Mouse (Mus musculus): ENCODE measurements around the gene Acbd6.

Gene Acbd6

DNA sequence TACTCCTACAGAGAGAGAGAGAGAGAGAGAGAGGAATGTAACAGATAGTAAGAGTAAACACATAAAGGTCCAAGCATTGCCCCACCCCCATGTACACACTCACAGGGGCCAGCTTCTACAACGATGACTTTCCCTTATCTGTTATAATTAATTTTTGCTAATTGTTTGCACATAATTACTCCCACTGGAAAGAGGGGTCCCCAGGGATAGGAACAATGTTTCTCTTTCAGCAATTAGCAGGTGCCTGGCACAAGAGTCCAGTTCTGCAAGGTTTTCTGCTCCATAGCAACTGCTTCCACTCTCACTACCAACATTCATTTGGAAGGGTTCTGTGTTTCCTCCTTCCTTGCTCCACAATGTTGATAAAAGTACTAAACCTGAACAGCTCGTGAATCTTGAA, 168.0 kb downstream of the Acbd6 start:
- DNase-seq: no peak

DNA sequence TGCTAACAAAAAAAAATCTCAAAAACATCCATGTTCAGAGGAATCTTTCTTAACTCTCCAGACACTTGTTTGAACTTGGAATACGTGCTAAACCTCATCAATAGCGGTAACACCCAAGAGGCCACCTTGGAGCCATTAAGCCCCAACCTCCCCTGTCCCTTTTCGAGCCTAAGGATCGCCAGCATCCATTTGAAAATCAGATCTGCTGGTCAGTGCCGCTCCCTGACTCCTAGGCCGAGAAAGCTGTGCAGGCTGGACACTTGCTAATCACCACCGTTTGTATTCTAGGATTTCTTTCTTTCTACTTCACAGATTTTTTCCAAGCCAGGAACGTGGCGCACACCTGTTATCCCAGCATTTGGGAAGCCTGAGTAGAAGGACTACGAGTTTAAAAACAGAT, 169.9 kb downstream of the Acbd6 start:
- DNase-seq: no peak

DNA sequence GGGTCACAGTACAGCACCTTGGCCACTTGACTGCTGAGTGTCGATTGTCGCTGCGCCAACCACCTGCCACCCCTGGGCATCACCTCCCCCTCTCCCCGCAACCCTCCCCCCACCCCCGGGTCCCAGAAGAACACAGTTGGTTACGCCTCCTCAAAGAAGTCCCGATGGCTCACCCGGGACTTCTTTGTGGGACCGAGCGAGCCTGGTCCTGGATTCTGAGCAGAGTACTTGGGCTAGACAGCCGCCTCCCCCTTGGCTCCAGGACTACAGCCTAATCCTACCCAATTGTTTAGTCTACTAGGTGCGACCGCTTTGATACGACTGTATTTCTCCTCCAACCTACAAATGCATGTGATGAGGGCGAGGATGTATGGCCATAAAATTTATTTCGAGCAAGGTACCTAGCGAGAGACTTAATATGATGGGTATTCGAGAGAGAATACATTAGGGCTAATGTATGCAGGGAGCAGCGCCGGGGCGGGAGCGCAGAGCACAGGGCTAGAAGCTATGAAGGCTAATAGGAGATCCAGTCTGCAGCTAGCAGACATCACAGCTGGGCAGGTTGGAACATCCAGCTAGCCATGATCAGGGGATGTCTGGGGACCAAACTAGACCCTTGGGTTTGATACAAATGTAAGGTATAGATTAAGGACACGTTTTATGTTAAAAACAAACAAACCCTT, 171.3 kb downstream of the Acbd6 start:
- no peak for DNase-seq

DNA sequence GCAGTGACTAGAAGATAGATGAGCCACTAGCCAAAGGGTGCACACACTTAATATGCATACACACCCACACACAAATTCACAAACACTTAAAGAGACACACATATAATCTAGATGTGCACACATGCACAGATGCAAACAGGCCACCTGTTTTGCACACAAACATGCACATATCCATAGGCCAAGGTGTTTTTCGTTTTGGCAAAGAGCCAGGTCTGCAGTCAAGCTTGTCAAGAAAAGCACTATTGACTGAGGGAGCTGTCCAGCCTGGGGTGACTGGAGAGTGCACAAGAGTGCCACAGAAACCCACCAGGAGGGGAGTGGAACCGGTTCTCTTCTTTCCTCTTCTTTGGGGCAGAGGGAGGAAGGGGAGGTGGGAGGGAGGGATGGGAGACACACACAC, 173.2 kb downstream of the Acbd6 start:
- no peak for DNase-seq

DNA sequence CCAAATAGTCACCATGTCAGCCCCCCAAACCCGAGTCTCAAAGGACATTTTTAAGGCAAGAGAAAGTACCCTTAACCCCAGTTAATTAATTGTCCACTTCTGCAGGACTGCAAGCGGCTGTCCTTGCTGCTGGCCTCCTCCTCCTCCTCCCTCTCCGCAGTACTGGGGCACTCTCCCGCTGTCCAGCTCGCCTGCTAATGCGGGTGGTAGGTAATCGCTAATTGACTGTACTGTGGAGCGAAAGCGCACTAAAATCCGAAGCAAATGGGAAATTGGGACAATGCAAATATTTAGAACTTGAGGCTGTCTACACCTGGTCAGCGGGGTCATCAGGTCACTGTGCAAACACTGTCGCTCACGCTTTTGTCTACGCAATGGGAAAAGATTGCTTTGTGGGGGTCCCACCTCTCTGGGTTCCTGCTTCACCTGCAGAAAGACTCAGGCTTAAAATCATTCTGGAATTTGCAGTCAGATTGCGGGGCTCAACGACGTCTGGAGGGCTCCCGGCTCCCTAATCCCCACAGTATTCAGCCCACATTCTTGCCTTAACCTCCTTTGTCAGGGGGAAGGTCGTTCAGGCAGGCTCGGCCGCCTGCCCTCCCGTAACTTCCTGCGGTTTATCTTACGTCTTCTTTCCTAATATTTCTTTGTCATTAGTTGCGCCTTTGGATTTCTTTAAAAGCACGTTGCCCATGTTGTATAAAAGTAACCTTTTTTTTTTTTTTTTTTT, 178.3 kb downstream of the Acbd6 start:
- no peak for DNase-seq

DNA sequence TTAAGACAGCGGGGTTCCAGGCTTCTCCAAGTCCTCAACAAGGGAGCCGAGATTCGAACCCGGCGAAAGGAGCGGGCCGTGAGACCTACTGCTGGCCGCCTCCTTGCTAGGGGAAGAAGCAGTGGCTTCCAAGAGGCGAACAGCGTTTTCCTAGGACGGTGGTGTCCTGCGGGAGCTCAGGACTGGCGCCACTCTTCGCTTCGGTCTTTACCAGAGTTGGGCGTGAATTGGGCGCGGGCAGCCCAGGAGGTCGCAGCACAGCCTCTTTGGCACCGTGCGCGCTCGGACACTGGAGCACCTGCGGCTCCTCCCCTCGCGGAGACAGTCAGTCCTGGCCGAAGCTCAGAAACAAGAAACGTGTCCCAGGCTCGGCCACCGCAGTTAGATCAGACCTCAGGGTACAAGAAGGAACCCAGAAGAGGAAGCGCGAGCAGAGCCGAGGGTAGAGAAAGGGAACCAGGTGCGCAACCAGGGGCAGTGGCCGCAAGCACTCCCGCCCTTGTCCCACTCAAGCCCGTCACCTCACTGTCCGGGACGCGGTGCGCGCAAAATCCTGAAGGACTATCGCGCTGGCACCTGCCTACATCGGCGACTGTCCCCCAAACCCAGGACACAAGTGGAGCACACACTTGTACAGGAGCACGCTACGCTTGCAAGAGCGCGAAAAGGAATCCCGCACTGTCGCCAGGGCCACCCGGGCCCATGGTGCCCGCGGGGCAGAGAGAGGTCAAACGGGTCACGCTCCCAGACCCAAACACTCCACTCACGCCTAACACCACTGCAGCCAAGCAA, 179.3 kb downstream of the Acbd6 start:
- no peak for DNase-seq

DNA sequence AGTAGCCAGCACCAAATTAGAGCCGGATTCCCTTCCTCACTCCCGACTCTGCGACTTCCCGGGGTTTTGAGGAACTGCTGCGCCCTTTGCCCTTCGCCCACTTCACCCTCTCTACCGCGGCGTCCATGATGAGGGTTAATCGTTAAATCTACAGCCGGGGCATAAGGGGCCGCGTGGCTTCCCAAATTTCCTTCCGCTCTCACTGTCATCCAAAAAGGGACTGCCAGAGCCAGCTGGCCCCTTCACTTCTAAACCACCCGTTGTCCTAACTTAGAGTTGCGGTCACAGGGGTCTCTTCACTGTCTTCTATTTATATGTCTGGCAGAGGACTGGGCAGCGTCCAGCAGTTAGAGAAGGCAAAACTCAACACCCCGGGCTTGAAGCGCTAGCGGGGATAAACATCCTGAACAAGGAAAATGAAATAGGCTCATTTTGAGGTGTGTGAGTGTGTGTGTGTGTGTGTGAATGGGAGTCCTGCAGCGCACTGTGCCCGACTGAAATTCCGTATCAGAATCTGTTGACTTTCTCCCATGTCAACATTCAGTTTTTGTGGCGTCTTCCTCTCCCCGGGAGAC, 180.0 kb downstream of the Acbd6 start:
- DNase-seq: no peak
